ENCODE assay signal across 26 mouse cellular contexts in the genomic region with DNA sequence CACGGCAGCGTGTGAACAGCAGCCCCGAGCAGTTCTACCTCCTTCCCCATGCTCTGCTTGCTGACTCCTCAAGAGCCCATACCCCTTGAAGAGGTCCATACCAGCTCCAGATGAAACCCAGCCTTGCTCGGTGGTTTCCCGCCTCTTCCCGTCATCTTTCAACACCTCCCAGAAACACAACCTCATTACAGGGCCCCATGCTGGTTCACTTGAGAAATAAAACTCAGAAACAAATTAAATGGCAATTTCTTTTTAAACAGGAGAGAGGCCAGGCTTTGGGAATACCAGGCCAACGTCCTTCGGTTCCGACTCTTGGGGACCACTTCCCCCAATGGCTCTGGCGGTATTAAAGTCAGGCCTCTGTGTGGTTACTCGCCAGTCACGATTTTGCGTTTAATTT.
"Had no signal": no experiment of that assay in that cellular context is flagged by ENCODE, and none has a peak within 500 bp of the region (broad histone marks: within the 10 kb centered on the region; RNA-seq: fewer than 3 reads in every experiment).

No protein-coding gene starts in this region.

- H3K4me3 ChIP-seq: heart, adult 2 months; heart, embryonic 13.5 days; heart, embryonic 15.5 days; hindbrain, embryonic 13.5 days; hindbrain, embryonic 15.5 days; intestine, embryonic 15.5 days; kidney, embryonic 15.5 days; left cerebral cortex, adult 2 months; limb, embryonic 15.5 days; liver, embryonic 12.5 days had no signal

- H3K4me2 ChIP-seq: heart, embryonic 11.5 days; heart, embryonic 13.5 days; heart, embryonic 15.5 days; hindbrain, embryonic 13.5 days; hindbrain, embryonic 15.5 days; intestine, embryonic 15.5 days; limb, embryonic 15.5 days; liver, embryonic 12.5 days had no signal

- H3K36me3 ChIP-seq: heart, embryonic 13.5 days; heart, embryonic 15.5 days; hindbrain, embryonic 13.5 days; hindbrain, embryonic 15.5 days; intestine, embryonic 15.5 days; kidney, embryonic 15.5 days; limb, embryonic 15.5 days; liver, embryonic 12.5 days had no signal

- DNase-seq: gastrocnemius, postnatal 14 days; gastrocnemius, postnatal 36 days; heart, adult 11 months; heart, adult 2 months; heart, postnatal 14 days; heart, postnatal 36 days; kidney, adult 2 months; kidney, adult 9 months; kidney, postnatal 14 days; kidney, postnatal 36 days; layer of hippocampus, adult 9-11 months had no signal

- H3K9me3 ChIP-seq: heart, embryonic 13.5 days; heart, embryonic 15.5 days; hindbrain, embryonic 13.5 days; hindbrain, embryonic 15.5 days; intestine, embryonic 15.5 days; kidney, embryonic 15.5 days; limb, embryonic 15.5 days; liver, embryonic 12.5 days had no signal

- H3K9ac ChIP-seq: heart, embryonic 13.5 days; heart, embryonic 15.5 days; hindbrain, embryonic 13.5 days; hindbrain, embryonic 15.5 days; intestine, embryonic 15.5 days; kidney, embryonic 15.5 days; limb, embryonic 15.5 days; liver, embryonic 12.5 days; liver, embryonic 14.5 days had no signal

- ATAC-seq: hindbrain, postnatal 0 days; inflammation-experienced regulatory T-cells, adult 6 months; intestine, postnatal 0 days; liver, embryonic 12.5 days had no signal

- H3K27ac ChIP-seq: heart, adult 2 months; heart, embryonic 13.5 days; heart, embryonic 15.5 days; hindbrain, embryonic 13.5 days; hindbrain, embryonic 15.5 days; hindbrain, postnatal 0 days; intestine, embryonic 15.5 days; kidney, embryonic 15.5 days; kidney, postnatal 0 days; left cerebral cortex, adult 2 months; limb, embryonic 15.5 days; liver, embryonic 12.5 days; liver, embryonic 14.5 days had no signal

- H3K27me3 ChIP-seq: heart, embryonic 13.5 days; heart, embryonic 15.5 days; hindbrain, embryonic 15.5 days; intestine, embryonic 15.5 days had no signal
